Mouse (Mus musculus) naive thymus-derived CD4-positive, alpha-beta T cell, adult 2 months (primary cell): Measurements from ENCODE around the gene Copg1.
"Not testable (repeated sequence)": the region's sequence is repeated elsewhere in the genome, so short reads cannot be mapped to it uniquely, and the experiment has no call there.

ENCODE experiments used
- DNase-seq: peaks from one replicate; pipeline ENCODE4 v3.0.0-alpha.2; 2011; ENCODE audit warnings: low read depth

Copg1 gene

DNA sequence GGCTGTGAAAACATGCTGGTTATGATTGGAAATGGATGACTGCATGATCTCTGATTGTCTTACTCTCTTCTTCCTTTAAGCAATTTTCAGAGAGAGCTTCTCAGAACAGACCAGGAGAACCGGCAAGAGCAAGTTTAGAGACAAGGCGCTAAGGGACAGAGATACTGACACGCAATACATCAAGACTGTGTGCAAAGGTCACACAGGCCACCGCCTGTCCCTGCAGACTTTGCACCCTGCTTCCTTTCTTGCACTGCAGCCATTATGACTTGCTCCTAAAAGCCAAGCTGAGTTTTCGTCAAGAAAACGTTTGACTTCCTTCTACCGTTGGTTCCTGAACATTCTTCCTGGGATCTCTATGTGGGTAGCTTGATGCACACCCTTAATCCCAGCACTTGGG is 12.1 kb upstream of the Copg1 start:
- no peak for DNase-seq

DNA sequence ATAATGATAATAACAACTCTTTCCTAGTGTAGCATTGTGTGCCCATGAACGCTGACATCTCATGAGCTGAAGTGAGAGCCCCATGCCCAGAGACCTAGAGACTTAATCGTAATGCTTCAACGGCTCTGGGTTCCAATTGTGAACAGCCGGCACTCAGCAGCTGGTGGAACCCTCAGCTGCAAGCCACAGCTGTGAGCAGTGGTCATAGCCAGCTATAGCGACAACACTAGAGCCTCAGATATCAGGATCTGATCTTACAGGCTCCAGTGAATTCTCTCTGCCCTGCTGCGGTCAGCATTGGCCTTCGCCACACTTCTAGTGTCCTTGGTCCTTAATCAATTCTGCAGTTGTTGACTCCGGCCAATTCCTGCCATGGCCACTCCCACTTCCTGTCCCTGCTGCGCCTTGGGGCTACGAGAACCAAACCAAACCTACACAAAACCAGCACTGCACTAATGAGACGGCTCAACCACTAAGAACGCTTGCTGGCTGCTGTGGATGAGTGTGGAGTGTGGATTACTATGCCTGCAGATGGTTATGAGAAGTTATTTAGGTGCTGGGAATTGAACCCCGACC is 11.5 kb upstream of the Copg1 start:
- DNase-seq = no peak

DNA sequence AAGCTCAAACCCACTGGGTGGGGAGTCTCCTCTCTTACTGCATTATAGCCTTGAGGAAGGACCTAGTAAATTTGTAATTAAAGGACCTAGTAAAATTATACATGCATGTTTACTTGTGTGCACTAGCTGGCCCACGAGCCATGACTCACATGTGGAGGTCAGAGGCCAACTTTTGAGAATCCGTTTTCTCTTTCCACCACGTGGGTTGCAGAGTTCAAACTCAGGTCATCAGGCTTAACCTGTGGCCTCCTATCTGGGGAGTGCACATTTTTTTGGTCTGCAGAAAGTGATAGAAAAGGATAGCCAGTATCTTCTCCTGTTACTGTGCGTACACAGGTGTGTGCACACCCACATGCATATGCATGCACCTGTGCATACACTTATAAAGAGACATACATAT is 8.6 kb upstream of the Copg1 start:
- DNase-seq = no peak

DNA sequence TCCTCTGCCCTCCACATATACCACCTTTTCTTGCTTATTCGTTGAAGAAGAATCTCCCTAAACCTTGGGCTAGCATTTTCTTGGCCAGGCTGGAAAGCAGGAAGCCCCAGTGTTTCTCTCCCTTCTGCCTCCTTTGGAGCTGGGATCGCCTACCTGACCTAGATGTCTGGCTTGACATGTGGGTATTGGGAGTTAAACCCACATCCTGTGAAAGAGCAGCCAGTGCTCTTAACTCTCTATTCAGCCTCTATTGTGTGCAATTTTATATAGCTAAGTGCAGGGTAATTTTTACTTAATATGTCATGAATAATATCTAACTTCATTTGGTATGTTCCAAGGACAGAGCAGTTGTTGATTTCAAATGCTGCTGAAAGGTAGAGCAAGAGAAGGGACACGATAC is 8.0 kb upstream of the Copg1 start:
- DNase-seq = no peak

DNA sequence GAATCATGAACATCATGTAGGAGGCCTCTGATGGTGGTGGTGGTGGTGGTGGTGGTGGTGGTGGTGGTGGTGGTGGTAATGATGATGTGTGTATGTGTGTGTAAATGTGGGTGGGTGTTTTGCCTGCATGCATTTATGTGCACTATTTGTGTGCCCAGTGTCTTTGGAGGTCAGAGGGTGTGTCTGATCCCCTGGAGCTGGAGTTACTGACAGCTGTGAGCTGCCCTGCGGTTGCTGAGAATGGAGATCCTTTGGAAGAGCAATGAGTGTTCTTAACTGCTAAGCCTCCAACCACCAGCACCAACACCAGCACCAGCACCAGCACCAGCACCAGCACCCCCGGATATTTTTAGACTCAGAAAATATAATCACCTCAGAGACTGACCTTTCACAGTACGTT is 5.4 kb upstream of the Copg1 start:
- no peak for DNase-seq

DNA sequence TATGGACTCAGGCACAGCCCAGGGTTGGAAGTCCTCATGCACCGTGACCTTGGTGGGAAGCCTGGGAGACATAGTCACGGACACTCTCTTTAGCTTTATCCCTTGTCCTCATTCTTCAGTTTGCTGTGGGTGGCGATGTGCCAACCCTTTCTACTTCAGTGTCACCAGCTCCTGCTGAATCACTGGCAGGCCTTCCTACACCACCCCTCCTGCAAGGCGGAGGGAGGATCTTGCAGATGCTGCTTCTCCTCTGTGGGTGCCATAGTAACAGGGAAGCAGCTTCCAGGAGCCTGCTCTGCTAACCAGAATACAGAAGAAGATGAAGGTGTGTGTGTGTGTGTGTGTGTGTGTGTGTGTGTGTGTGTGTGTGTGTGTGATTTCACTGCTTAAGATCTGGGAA is 4.8 kb upstream of the Copg1 start:
- no peak for DNase-seq

DNA sequence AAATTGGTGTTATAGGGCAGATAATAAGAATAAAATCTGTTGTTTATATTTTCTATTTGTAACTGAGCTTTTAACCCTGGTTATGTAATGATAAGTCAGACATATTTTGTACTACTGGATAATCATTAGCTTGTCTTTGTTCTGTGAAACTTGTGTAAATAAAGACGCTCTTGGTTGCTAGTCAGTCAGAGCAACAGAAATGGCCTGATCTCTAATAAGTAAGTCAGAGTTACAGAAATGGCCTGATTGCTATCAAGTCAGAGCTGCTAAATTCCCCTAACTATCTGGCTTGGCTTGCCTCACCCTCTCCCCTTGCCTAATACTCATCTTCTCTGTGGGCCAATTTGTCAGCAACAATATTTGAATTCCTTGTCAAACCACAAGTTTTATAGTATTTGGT is 893 bp upstream of the Copg1 start:
- no peak for DNase-seq

DNA sequence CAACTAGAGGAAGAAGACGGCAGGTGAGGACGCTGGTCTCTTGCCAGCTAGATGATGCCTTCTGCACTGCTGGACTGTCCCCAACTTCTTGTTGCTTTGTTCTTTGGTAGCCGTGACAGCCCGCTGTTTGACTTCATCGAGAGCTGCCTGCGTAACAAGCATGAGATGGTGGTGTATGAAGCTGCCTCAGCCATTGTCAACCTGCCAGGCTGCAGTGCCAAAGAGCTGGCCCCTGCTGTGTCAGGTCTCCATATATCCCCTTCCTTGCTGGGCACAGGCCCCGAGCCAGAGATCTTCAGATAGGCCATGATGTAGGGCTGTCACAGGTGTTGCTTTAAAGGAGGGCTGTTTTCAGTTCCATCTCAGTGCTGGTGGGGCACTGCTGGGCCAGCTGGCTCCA is 6.3 kb downstream of the Copg1 start:
- no peak for DNase-seq

DNA sequence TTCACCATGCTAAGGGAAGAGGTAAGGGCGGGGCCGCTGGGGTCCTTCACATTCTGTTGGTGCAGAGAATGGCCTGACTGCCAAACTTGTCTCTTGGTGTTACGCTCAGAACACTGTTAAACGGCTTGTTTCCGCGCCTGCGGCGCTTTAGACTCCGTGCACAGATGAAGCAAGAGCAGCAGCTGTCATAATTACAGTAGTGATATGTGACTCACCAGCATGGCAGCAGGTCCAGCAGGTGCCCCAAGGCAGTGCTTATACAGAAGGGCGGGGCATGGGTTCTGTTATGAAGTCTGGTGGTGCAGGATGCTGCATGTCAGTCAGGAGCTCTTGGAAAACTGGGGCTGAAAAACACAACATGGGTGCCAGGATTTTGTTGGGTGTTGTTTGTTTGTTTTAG is 10.4 kb downstream of the Copg1 start:
- no peak for DNase-seq

DNA sequence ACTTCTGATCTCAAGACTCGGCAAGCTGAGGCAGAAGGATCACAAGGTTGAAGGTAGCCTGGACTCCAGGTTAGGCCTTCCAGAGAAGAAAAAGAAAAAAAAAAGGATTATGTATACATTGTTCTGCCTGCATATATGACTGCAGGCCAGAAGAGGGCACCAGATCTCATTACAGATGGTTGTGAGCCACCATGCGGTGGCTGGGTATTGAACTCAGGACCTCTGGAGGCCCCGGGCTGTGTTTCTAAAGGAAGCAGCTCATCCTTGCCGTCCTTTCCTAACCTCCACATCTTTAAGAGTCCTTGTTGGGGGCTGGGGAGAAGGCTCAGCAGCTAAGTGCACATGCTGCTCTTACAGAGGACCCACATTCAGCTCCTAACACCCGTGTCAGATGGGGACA is 19.0 kb downstream of the Copg1 start:
- DNase-seq = peak; percentile 16

DNA sequence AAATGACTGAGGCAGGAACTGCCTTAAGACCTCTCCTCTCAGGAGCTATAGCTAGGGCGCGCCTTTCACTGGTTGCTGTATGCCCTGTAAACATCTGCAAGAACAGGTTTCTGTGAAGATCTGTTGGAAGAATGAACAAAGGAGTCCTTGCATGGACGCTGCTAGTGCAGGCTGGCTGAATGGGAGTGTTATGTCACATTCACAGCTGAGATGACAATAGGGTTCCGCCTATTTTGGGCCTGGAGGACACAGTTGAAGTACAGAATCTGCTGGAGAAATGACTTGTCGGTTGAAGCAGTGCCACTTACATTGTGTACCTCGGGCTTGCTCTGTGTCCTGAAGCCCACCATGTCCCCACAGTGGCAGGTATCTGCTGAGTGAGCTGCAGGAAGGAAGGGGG is 21.6 kb downstream of the Copg1 start:
- no peak for DNase-seq

DNA sequence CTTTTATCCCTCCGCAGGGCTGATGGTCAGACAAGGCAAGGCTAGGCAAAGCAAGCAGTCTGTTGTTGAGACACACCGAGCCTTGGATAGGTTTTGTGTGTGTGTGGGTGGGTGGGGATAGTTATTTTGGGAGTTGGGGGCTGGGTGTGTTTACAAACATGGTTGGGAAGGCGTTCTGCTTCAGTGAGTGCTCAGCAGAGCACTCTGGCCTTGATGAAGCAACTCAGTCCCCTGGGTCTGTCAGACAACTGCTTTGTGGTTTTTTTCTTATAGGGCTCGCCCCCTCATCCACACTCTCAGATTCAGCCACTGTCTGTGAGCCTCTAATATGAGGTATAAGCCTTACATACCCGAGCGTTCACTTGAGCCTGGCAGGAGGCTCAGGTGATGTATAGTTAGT is 23.9 kb downstream of the Copg1 start:
- DNase-seq = no peak

DNA sequence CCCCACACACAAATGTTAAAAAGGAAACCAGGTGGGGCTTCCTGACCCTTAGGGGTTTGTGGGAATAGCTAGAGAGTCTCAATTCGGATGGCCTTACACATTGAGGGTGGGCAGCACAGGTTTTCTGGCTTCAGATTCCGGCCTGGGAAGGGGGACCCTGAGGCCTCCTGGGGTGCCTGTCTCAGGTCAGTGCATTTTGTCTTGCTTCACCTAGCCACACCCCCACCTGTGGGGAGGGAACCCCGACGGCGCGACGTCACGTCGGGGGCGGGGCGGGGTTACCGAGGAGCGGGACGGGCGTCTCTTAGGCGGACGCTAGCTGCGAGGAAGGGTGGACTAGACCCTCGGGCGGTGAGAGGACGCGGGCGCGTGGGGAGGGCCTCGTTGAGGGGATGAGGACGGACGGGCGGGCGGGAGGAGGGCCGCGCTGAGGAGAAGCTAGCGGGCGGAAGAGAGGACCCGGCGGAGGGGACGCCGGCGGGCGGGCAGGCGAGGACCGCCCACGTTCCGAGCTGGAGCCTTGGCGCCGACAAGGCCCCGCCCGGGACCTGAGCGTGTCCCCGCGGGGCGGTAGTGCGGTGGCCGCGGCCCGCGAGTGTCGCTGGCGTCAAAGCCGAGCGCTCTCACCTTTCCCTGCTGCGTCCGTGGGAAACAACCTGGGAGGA is 26.2 kb downstream of the Copg1 start, which contains the start of gene Hmces:
Hmces (plus strand) TSS at position 275 of the 665 bp plus-strand sequence.
- DNase-seq = peak; percentile 92

DNA sequence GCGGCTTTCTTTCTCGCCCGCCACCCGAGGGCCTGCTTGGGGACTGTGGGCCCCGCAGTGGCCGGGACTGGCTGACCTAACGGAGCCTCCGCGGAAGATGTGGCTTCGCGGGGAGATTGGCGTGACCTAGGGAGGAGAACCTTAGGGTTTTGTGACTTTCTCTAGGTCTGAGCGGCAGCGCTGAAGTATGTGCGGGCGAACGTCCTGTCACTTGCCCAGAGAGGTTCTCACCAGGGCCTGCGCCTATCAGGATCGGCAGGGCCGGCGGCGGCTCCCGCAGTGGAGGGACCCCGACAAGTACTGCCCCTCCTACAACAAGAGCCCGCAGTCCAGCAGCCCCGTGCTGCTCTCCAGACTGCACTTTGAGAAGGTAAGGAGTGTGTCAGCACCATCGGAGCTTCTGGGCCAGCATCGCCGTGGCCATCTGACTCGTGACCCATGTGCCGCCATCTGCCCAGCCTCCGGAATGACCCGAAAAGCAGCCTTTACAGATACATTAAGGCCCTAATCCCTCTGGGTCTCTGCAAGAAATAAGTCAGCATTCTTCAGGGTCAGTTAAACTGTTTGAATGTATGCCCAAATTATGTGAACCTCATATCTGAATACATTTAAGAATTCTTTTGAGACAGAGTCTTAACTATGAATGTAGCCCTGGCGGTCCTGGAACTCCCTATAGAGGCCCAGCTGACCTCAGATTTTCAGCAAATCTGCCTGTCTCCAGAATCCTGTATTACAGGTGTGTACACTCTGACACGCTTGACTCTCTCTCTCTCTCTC is 26.9 kb downstream of the Copg1 start:
- DNase-seq = no peak

DNA sequence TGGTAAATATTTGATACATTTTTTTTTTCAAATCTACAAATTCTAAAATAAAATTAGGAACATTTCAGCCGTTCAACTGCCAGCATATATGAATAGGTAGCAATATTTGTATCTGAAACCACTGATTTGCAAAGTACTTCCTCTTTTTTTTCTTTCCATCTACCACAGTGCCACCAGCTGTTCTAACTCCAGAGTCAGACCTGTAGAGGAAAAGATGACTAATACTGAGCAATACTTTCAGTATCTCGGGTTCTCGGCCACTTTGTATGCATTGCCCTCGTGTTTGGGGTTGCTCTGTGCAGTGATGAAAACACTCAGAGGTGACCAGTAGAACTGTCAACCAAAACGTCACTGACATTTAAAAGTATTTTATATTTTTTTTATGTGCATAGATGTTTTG is 28.3 kb downstream of the Copg1 start:
- peak; percentile 52 for DNase-seq

DNA sequence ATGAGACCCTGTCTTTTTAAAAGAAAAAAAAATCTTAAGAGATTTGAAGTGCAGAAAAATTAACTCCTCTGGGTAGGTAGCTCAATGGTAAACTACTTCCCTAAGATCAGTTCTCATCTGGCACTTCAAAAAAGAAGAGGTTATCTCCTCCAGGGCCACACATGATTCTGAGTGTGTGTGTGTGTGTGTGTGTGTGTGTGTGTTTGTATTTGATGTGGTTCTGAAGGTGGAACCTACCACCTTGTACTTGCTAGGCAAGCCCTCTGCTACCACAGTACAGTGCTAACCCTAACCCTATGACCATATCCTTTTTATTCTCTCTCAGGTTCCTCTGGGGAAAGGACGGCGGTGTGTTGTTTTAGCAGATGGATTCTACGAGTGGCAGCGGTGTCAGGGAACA is 33.6 kb downstream of the Copg1 start:
- peak; percentile 52 for DNase-seq

DNA sequence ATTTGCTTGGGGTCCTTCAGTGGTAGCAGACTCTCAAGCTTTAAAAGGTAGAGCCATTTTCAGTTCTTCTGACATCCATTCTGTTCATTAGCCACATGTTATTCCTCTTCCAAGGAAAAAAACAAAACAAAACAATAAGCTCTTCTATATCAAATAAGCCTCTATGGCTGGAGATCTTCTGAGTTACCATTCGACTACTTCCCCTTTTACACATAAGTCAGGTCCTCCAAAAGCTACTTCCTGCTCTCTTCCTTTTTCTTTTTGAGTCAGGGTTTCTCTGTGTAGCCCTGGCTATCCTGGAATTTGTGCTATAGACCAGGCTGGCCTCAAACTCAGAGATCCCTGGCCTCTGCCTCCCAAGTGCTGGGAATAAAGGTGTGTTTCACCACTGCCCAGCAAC is 36.0 kb downstream of the Copg1 start:
- DNase-seq = no peak

DNA sequence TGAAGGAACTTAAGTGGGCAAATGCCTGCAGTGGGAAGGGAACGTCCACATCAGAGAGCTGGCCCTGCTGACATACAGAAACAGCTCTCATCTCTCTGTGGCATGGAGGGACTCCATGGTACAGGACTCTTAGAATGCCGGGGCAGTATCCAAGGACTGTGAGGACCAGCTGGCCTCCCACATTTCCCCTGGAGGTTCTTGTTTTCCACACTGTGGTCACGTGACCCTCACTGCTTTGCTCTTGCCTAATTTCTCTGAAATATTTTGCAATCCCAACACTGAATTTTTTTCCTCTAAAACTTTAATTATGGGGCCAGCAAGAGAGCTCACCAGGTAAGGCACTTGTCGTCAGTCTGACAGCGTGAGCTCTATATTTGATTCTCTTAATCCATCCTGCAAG is 47.4 kb downstream of the Copg1 start:
- DNase-seq = no peak

DNA sequence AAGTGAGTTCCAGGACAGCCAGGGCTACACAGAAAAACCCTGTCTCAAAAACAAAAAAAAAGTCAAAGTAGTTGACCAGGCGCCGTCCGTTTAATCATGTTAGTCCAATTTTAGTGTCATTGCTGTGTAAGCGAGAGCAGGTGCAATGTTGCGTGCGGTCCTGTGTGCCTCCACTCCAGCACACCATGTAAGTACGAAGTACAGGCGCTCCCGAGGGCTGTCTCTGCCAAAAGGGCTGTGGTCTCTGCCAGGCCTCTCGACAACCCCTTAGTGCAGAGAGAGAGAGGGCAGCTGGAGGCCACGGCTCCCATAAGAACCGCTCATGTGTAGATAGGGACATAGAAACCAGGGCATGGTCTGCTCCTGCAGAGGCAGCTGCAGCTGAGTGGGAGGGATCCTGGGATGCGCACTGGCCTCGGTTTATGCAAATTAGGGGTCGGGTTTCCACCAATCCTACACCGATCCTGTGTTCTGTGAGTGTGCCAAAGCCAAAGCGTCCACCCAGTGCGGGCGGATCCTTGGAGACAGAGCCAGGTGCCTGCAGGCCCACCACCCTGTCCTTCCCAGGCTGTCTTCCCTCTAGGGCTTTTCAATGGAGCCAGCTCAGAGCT is 49.7 kb downstream of the Copg1 start:
- no peak for DNase-seq

DNA sequence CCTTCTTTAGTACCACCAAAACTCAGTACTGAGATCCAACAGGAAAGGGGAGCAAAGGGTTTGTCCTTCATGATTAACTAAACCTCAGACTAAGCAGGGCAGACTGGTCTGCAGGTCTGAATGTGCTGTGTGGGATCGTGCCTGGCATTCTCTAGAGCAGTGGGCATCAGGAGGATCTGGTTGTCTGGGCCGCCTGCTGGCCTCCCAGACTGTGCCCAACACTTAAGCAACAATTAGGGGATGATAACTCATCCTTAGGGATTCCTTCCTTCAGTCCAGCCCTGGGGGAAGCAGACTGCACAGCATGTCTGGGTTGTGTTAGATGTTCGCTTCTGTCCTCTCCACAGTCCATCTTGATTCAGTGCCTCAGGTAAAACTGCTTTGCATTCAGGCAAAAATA is 51.3 kb downstream of the Copg1 start:
- no peak for DNase-seq

DNA sequence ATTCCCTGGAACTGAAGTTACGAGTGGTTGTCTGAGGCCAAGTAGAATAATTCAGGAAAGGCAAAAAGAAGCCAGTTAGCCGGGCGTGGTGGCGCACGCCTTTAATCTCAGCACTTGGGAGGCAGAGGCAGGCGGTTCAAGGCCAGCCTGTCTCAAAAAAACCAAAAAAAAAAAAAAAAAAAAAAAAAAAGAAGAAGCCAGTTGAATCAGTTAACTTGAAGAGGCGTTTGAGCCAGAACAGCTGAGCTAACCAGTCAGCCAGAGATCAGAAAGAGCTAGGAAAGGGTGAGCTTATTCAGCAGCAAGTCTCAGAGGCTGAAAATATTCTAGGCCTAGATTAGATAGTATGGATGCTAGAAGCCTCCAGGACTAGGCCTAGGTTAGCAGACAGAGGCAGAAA is 54.6 kb downstream of the Copg1 start:
- DNase-seq = no peak

DNA sequence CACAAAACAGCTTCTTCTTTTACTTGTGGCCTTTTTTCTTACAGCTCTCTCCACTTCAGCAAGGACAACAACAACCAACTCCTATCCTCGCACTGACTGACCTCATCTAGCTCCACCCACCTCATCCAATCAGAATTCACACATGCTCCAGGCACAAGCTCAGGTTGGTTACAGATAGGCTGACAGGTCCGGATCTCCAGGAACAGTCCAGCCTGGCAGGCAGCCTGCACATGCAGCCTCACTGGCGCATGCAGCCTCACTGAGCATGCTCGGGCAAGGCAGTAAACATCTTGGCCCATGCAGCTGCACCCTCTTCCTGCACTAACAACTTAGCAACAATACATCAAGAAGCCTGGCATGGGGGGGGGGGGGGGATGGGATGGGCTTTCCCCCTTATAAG is 74.8 kb downstream of the Copg1 start:
- not testable (repeated sequence) for DNase-seq
